Mouse (Mus musculus): ENCODE measurements around the gene F930015N05Rik.

DNA sequence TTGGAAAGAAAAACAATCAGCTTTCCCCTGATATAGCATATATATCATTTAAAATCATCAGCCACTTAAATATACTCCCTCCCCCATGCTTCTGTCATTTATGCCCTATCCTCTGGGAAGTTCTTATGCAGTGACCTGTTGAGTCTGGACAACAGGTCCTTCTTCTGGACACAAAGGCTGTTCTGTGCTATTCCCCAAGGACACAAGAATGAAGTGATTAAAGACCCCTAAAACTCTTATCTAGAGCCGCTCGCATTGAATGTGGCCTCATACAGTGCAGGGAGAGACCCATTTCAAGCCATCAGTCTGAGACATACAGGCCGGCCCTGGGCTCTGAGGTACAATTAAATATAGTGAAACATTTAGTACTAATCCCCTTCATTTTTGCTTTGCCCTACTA, 1.3 kb upstream of the F930015N05Rik start:
- TF ChIP-seq POLR2A (IDR thresholded peaks at IDR 0.05; ENCODE audit: borderline replicate concordance, low read depth, low read length), result no peak
- TF ChIP-seq CTCF (IDR thresholded peaks at IDR 0.05; ENCODE audit: low read depth, low read length), result no peak
